Mouse (Mus musculus) granulocyte monocyte progenitor cell, adult 5-6 weeks (primary cell): ENCODE measurements around the gene Dstyk. TPM values are rescaled to one million over a fixed set of nuclear protein-coding genes. Genes with fewer than 3 reads are reported as not detected.
"Not testable (repeated sequence)": the region's sequence is repeated elsewhere in the genome, so short reads cannot be mapped to it uniquely, and the experiment has no call there.

ENCODE experiments used
- ATAC-seq: replicated peaks from 2 replicates; pipeline ENCODE4 v1.8.0; 2016; ENCODE audit warnings: mild to moderate bottlenecking, moderate TSS enrichment, inconsistent platforms; ENCODE audit not compliant: poor library complexity, severe bottlenecking
- total RNA-seq, 2 experiments: library from RNA; stranded (forward) in 1 of 2; stranded (reverse) in 1 of 2; fragments of 200-712, 200-1000 nt in 1 of 2; fragments of >200 nt in 1 of 2; fragmentation: Nextera tagmentation in 1 of 2; gene quantifications; 2 replicates each; pipeline ENCODE4 v1.2.3; 2014 to 2017

The Dstyk gene
- total RNA-seq, 2 experiments from 2014 or later: 18.1 to 19.2 TPM

GRCm38 (mm10) chr1:132434032-132434431 is 16.7 kb downstream of the Dstyk start:
- no peak for ATAC-seq

GRCm38 (mm10) chr1:132436320-132436958 is 19.1 kb downstream of the Dstyk start:
- no peak for ATAC-seq

GRCm38 (mm10) chr1:132436960-132437359 is 19.6 kb downstream of the Dstyk start:
- ATAC-seq: peak; percentile 26

GRCm38 (mm10) chr1:132437389-132437788 is 20.0 kb downstream of the Dstyk start:
- peak; percentile 57 for ATAC-seq

- ATAC-seq: no peak
Measured at GRCm38 (mm10) chr1:132440896-132441435, 23.6 kb downstream of the Dstyk start.

GRCm38 (mm10) chr1:132449742-132450141 is 32.4 kb downstream of the Dstyk start:
- peak; percentile 79 for ATAC-seq

- ATAC-seq: no peak
Measured at GRCm38 (mm10) chr1:132464651-132465050, 47.3 kb downstream of the Dstyk start.

GRCm38 (mm10) chr1:132468926-132469325 is 51.6 kb downstream of the Dstyk start:
- no peak for ATAC-seq

GRCm38 (mm10) chr1:132469519-132469918 is 52.2 kb downstream of the Dstyk start:
- ATAC-seq: peak; percentile 59; the same call in 1 of the 2 replicates

- not testable (repeated sequence) for ATAC-seq
Measured at GRCm38 (mm10) chr1:132470031-132470430, 52.7 kb downstream of the Dstyk start.

- 0 out of 2 replicates have a peak, but pooled peaks have one; percentile 20 for ATAC-seq
Measured at GRCm38 (mm10) chr1:132471032-132471431, 53.7 kb downstream of the Dstyk start.

GRCm38 (mm10) chr1:132471499-132471898 is 54.1 kb downstream of the Dstyk start:
- ATAC-seq: no peak

GRCm38 (mm10) chr1:132472537-132472936 is 55.2 kb downstream of the Dstyk start:
- 0 out of 2 replicates have a peak, but pooled peaks have one; percentile 11 for ATAC-seq

- no peak for ATAC-seq
Measured at GRCm38 (mm10) chr1:132474496-132474895, 57.1 kb downstream of the Dstyk start.

GRCm38 (mm10) chr1:132476575-132476927 is 59.2 kb downstream of the Dstyk start:
- ATAC-seq: peak; percentile 22

- ATAC-seq: peak; percentile 95
Measured at GRCm38 (mm10) chr1:132476928-132477691, 59.8 kb downstream of the Dstyk start, which contains the start of gene Rbbp5. Gene Rbbp5, plus strand, starts transcription at chr1:132477365.

- ATAC-seq: no peak
Measured at GRCm38 (mm10) chr1:132479438-132479837, 62.1 kb downstream of the Dstyk start.

GRCm38 (mm10) chr1:132481619-132482018 is 64.3 kb downstream of the Dstyk start:
- no peak for ATAC-seq

GRCm38 (mm10) chr1:132483234-132483633 is 65.9 kb downstream of the Dstyk start:
- ATAC-seq: no peak

- ATAC-seq: no peak
Measured at GRCm38 (mm10) chr1:132483759-132484158, 66.4 kb downstream of the Dstyk start.

GRCm38 (mm10) chr1:132500535-132500934 is 83.2 kb downstream of the Dstyk start:
- ATAC-seq: no peak
